Mouse (Mus musculus) ES-Bruce4 (cell line): Measurements from ENCODE around the gene Rrn3.

Experiments
- CTCF ChIP-seq: IDR thresholded peaks from one replicate; pipeline ENCODE4 v1.8.1; 2011; ENCODE audit warnings: low read depth, low read length
- POLR2A ChIP-seq: IDR thresholded peaks from one replicate; pipeline ENCODE4 v1.8.1; 2011; ENCODE audit warnings: low read length; ENCODE audit not compliant: insufficient read depth

DNA sequence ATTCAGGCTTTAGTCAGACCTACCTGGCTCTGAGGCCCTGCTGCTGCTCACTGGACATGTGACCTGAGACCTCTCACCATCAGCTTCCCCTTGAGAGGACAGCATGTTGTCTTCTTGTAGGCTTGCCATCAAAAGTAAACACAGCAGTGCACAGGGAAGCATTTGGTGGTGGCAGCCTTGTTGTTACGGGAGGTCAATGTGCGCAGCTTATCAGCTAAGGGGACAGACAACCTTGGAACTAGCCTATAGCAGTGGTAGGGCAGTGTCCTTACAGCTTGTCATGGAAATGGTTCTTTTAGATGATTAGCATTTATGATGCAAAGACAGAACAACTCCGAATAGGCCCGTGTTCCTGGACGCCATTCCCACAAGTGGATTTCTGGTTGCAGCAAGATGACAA is 53.9 kb downstream of the Rrn3 start:
- TF ChIP-seq CTCF (no peak), POLR2A (no peak)
